Mouse (Mus musculus) kidney, postnatal 14 days (tissue): ENCODE data around the gene Eef1a2.

ENCODE experiments used
- DNase-seq: peaks from one replicate; pipeline ENCODE4 v3.0.0; 2022; ENCODE audit warnings: mixed read lengths

Eef1a2 gene

GRCm38 (mm10) chr2:181157716-181158302, 995 bp upstream of the Eef1a2 start:
- DNase-seq: no peak

- no peak for DNase-seq
Observed at GRCm38 (mm10) chr2:181157180-181157579, 366 bp upstream of the Eef1a2 start.

- DNase-seq: no peak
Observed at GRCm38 (mm10) chr2:181155801-181156200, 1.0 kb downstream of the Eef1a2 start.

GRCm38 (mm10) chr2:181154831-181155415, 1.9 kb downstream of the Eef1a2 start:
- DNase-seq: no peak

GRCm38 (mm10) chr2:181154361-181154760, 2.5 kb downstream of the Eef1a2 start:
- no peak for DNase-seq

- no peak for DNase-seq
Observed at GRCm38 (mm10) chr2:181153837-181154236, 3.0 kb downstream of the Eef1a2 start.

- DNase-seq: no peak
Observed at GRCm38 (mm10) chr2:181153131-181153530, 3.7 kb downstream of the Eef1a2 start.

GRCm38 (mm10) chr2:181152701-181153100, 4.1 kb downstream of the Eef1a2 start:
- DNase-seq: no peak

- no peak for DNase-seq
Observed at GRCm38 (mm10) chr2:181150281-181150680, 6.5 kb downstream of the Eef1a2 start.

- DNase-seq: no peak
Observed at GRCm38 (mm10) chr2:181148318-181148955, 8.4 kb downstream of the Eef1a2 start.

- peak; percentile 69 for DNase-seq
Observed at GRCm38 (mm10) chr2:181147546-181148317, 9.1 kb downstream of the Eef1a2 start.

- DNase-seq: no peak
Observed at GRCm38 (mm10) chr2:181146976-181147545, 9.8 kb downstream of the Eef1a2 start.

GRCm38 (mm10) chr2:181144675-181145074, 12.1 kb downstream of the Eef1a2 start:
- DNase-seq: no peak

GRCm38 (mm10) chr2:181143509-181144276, 13.1 kb downstream of the Eef1a2 start:
- DNase-seq: no peak

GRCm38 (mm10) chr2:181142703-181143135, 14.1 kb downstream of the Eef1a2 start:
- DNase-seq: no peak

GRCm38 (mm10) chr2:181139641-181140193, 17.1 kb downstream of the Eef1a2 start:
- DNase-seq: no peak

- DNase-seq: peak; percentile 36
Observed at GRCm38 (mm10) chr2:181136934-181137333, 19.9 kb downstream of the Eef1a2 start.

GRCm38 (mm10) chr2:181135446-181135818, 21.4 kb downstream of the Eef1a2 start:
- no peak for DNase-seq

- no peak for DNase-seq
Observed at GRCm38 (mm10) chr2:181134591-181135445, 22.0 kb downstream of the Eef1a2 start, which contains the start of gene Kcnq2. Gene Kcnq2 (minus strand): TSS chr2:181135300.

- DNase-seq: no peak
Observed at GRCm38 (mm10) chr2:181133837-181134590, 22.8 kb downstream of the Eef1a2 start.
